Mouse (Mus musculus) embryonic facial prominence, embryonic 11.5 days (tissue): ENCODE data around the gene Yipf2. TPM values are rescaled to one million over a fixed set of nuclear protein-coding genes. Genes with fewer than 3 reads are reported as not detected.

ENCODE experiments used
- ATAC-seq: fragments of 200-750 bp; cut with Nextera tagmentation; replicated peaks from 2 replicates; pipeline ENCODE4 v1.8.0; 2017; ENCODE audit warnings: low read depth; ENCODE audit not compliant: insufficient number of reproducible peaks, low FRiP score, low TSS enrichment
- DNase-seq: peaks from one replicate; pipeline ENCODE4 v3.0.0-alpha.2; 2015; ENCODE audit warnings: low spot score
- H3K27ac ChIP-seq: fragments of 300-500 bp; sonication (generic); replicated peaks from 2 replicates; pipeline ENCODE4 v1.5.1; 2014; ENCODE audit warnings: mild to moderate bottlenecking, low read depth, low read length, control low read depth
- H3K27me3 ChIP-seq: fragments of 300-500 bp; sonication (generic); 2 replicates; pipeline ENCODE4 v1.6.1; 2014; ENCODE audit warnings: mild to moderate bottlenecking, low read length, moderate library complexity, mixed read lengths; ENCODE audit not compliant: control insufficient read depth, insufficient read depth
- H3K36me3 ChIP-seq: fragments of 300-500 bp; sonication (generic); replicated peaks from 2 replicates; pipeline ENCODE4 v1.6.1; 2014; ENCODE audit warnings: low read depth, mild to moderate bottlenecking, low read length, moderate library complexity, mixed read lengths; ENCODE audit not compliant: control insufficient read depth, insufficient read depth
- H3K4me1 ChIP-seq: fragments of 300-500 bp; sonication (generic); 2 replicates; pipeline ENCODE4 v1.6.1; 2014; ENCODE audit warnings: low read length, mixed read lengths; ENCODE audit not compliant: control insufficient read depth, insufficient read depth
- H3K4me2 ChIP-seq: fragments of 300-500 bp; sonication (generic); 2 replicates; pipeline ENCODE4 v1.6.1; 2014; ENCODE audit warnings: low read depth, mild to moderate bottlenecking, control low read depth, low read length, moderate library complexity
- H3K4me3 ChIP-seq: fragments of 300-500 bp; sonication (generic); 2 replicates; pipeline ENCODE4 v1.5.1; 2014; ENCODE audit warnings: low read depth, low read length, control low read depth
- H3K9ac ChIP-seq: fragments of 300-500 bp; sonication (generic); replicated peaks from 2 replicates; pipeline ENCODE4 v1.6.1; 2014; ENCODE audit warnings: mild to moderate bottlenecking, control low read depth, low read length
- H3K9me3 ChIP-seq: fragments of 300-500 bp; sonication (generic); replicated peaks from 2 replicates; pipeline ENCODE4 v1.6.1; 2016; ENCODE audit warnings: mild to moderate bottlenecking, low read length, inconsistent platforms, mixed read lengths; ENCODE audit not compliant: control insufficient read depth
- WGBS: fragments of 180-500 bp; shearing (Covaris S2); extraction: QIAGEN DNeasy Blood & Tissue Kit; methylation state at CpG from one replicate; pipeline ENCODE4 v1.1.7; 2014; 5-methylcytosine and 5-hydroxymethylcytosine counted together
- polyA plus RNA-seq: library from polyadenylated mRNA; unstranded; fragments of >200 nt; fragmentation: Nextera tagmentation; extraction: Ambion mirVana; gene quantifications from 2 replicates; pipeline ENCODE4 v1.2.1, GENCODE M21; 2014

Yipf2 gene
- polyA plus RNA-seq = 13.1 and 13.8 TPM in 2 replicates

- Histone ChIP-seq H3K4me1 (no peaks in the 10 kb centered on the region; the same call in 1 of the 2 replicates), H3K4me3 (peak within 1 kb of the TSS; percentile 84), H3K27me3 (no peaks in the 10 kb centered on the region), H3K9ac (peak within 1 kb of the TSS; percentile 90), H3K4me2 (peak within 1 kb of the TSS; percentile 94), H3K9me3 (no peaks in the 10 kb centered on the region), H3K27ac (peak within 1 kb of the TSS; percentile 47), H3K36me3 (peaks cover 10% of the 10 kb centered on the region)
- under 1% methylated on average over 30 of the region's 30 CpGs for WGBS
- DNase-seq (peak; percentile 98), ATAC-seq (peak; percentile 89)
Observed at GRCm38 (mm10) chr9:21592703-21593121, at the start of gene Yipf2, which contains the start of gene Timm29. Gene Yipf2, minus strand, starts transcription at chr9:21592828. Gene Timm29, plus strand, starts transcription at chr9:21592722.

- ATAC-seq = no peak
Observed at GRCm38 (mm10) chr9:21639031-21639430, 46.4 kb upstream of the Yipf2 start.

GRCm38 (mm10) chr9:21635639-21636038, 43.0 kb upstream of the Yipf2 start:
- H3K27ac ChIP-seq = no peak overlapping the region
- H3K36me3 ChIP-seq = peaks cover 30% of the 10 kb centered on the region
- no peaks in the 10 kb centered on the region for H3K27me3 ChIP-seq
- no peak overlapping the region for H3K4me2 ChIP-seq
- DNase-seq (no peak), ATAC-seq (no peak)
- no peak overlapping the region for H3K9ac ChIP-seq
- H3K4me1 ChIP-seq = no peaks in the 10 kb centered on the region
- no peak overlapping the region for H3K4me3 ChIP-seq
- H3K9me3 ChIP-seq = no peaks in the 10 kb centered on the region
- WGBS = 84% methylated on average over 7 of the region's 7 CpGs

More at GRCm38 (mm10) chr9:21639031-21639430, 46.4 kb upstream of the Yipf2 start:
- Histone ChIP-seq H3K36me3 (peaks cover 52% of the 10 kb centered on the region), H3K4me3 (no peak overlapping the region), H3K9me3 (no peaks in the 10 kb centered on the region), H3K4me2 (no peak overlapping the region), H3K4me1 (no peaks in the 10 kb centered on the region), H3K27ac (no peak overlapping the region), H3K9ac (no peak overlapping the region), H3K27me3 (no peaks in the 10 kb centered on the region)
- WGBS = 94% methylated on average over 11 of the region's 11 CpGs
- no peak for DNase-seq

GRCm38 (mm10) chr9:21633106-21633505, 40.5 kb upstream of the Yipf2 start:
- 87% methylated on average over 3 of the region's 3 CpGs for WGBS
- H3K36me3 ChIP-seq = peaks cover 15% of the 10 kb centered on the region

DNA sequence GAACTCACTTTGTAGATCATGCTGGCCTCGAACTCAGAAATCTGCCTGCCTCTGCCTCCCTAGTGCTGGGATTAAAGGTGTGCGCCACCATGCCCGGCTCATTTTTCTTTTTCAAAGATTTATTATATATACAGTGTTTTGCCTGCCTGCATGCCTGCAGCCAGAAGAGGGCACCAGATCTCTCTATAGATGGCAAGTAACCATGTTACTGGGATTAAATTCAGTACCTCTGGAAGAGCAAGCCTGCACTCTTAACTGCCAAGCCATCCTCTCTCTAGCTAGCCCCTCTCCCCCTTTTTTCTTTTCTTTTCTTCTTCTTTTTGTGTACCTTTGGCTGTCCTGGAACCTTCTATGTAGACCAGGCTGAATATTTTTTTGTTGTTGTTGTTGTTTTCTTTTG, 38.0 kb upstream of the Yipf2 start:
- H3K4me1 ChIP-seq = no peaks in the 10 kb centered on the region
- no peak overlapping the region for H3K4me2 ChIP-seq
- H3K4me3 ChIP-seq = no peak overlapping the region
- H3K9ac ChIP-seq = no peak overlapping the region
- H3K36me3 ChIP-seq = peaks cover 3% of the 10 kb centered on the region
- WGBS = 86% methylated on average over 3 of the region's 3 CpGs
- no peak overlapping the region for H3K27ac ChIP-seq
- no peaks in the 10 kb centered on the region for H3K27me3 ChIP-seq
- H3K9me3 ChIP-seq = no peaks in the 10 kb centered on the region
- peak; percentile 43 for DNase-seq
- ATAC-seq = no peak

More at GRCm38 (mm10) chr9:21633106-21633505, 40.5 kb upstream of the Yipf2 start:
- no peak overlapping the region for H3K27ac ChIP-seq
- H3K9ac ChIP-seq = no peak overlapping the region
- no peaks in the 10 kb centered on the region for H3K27me3 ChIP-seq
- H3K4me2 ChIP-seq = no peak overlapping the region
- no peak for DNase-seq
- no peaks in the 10 kb centered on the region for H3K9me3 ChIP-seq
- ATAC-seq = no peak
- no peak overlapping the region for H3K4me3 ChIP-seq
- no peaks in the 10 kb centered on the region for H3K4me1 ChIP-seq

GRCm38 (mm10) chr9:21627145-21627795, 34.6 kb upstream of the Yipf2 start:
- H3K4me2 ChIP-seq = no peak overlapping the region
- H3K27ac ChIP-seq = no peak overlapping the region
- no peaks in the 10 kb centered on the region for H3K36me3 ChIP-seq
- DNase-seq = no peak
- no peaks in the 10 kb centered on the region for H3K27me3 ChIP-seq
- H3K9ac ChIP-seq = no peak overlapping the region
- ATAC-seq = no peak
- 89% methylated on average over 5 of the region's 5 CpGs for WGBS
- H3K4me1 ChIP-seq = no peaks in the 10 kb centered on the region
- no peaks in the 10 kb centered on the region for H3K9me3 ChIP-seq
- H3K4me3 ChIP-seq = no peak overlapping the region

DNA sequence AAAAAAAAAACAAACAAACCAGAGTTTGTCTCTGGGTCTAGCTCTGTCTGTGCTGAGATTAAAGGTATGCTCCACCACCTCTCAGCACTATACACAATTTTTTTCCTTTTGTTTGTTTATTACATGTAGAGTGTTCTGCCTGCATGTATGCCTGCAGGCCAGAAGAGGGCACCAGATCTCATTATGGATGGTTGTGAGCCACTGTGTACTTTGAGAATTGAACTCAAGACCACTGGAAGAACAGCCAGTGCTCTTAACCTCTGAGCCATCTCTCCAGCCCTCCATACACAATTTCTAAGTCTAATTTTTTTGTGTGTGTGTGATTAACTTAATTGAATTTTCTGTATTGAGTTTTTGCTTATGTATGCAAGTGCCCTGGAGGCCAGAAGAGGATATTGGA, 33.9 kb upstream of the Yipf2 start:
- no peaks in the 10 kb centered on the region for H3K36me3 ChIP-seq
- H3K4me3 ChIP-seq = no peak overlapping the region
- H3K4me2 ChIP-seq = no peak overlapping the region
- H3K4me1 ChIP-seq = no peaks in the 10 kb centered on the region
- H3K27ac ChIP-seq = no peak overlapping the region
- ATAC-seq (no peak), DNase-seq (no peak)
- no peaks in the 10 kb centered on the region for H3K9me3 ChIP-seq
- H3K9ac ChIP-seq = no peak overlapping the region
- no peaks in the 10 kb centered on the region for H3K27me3 ChIP-seq
